Mouse (Mus musculus): ENCODE measurements around the gene B2m. TPM values are rescaled to one million over a fixed set of nuclear protein-coding genes. Genes with fewer than 3 reads are reported as not detected.

Gene B2m
- polyA plus RNA-seq, 1 experiment from 2014 or later: 1,317 TPM

- Histone ChIP-seq H3K4me3 (ENCODE audit: low read depth, low read length) (no peak overlapping the region), H3K4me2 (ENCODE audit: low read depth, low read length) (no peak overlapping the region), H3K27me3 (ENCODE audit: insufficient read depth, low read length) (no peaks in the 10 kb centered on the region), H3K9ac (replicated peaks) (no peak overlapping the region), H3K4me1 (ENCODE audit: insufficient read depth) (peaks cover 12% of the 10 kb centered on the region), H3K36me3 (replicated peaks; ENCODE audit: insufficient read depth, low read length) (0 out of 2 replicates have a peak, but pooled peaks cover 3% of the 10 kb centered on the region), H3K9me3 (ENCODE audit: low read length) (no peaks in the 10 kb centered on the region), H3K27ac (ENCODE audit: low read depth) (no peak overlapping the region)
- TF ChIP-seq EP300 (IDR thresholded peaks at IDR 0.05; ENCODE audit: low read depth) (no peak), CTCF (IDR thresholded peaks at IDR 0.05; ENCODE audit: low read depth) (no peak)
- DNase-seq (no peak), ATAC-seq (no peak)
- 80% methylated on average over 6 of the region's 6 CpGs for WGBS (ENCODE audit: insufficient replicate concordance)
Observed at GRCm38 (mm10) chr2:122159667-122160066, 12.2 kb downstream of the B2m start.

- TF ChIP-seq CTCF (IDR thresholded peaks at IDR 0.05; ENCODE audit: low read depth): peak; percentile 94
- TF ChIP-seq EP300 (IDR thresholded peaks at IDR 0.05; ENCODE audit: low read depth): 0 out of 2 replicates have a peak, but pooled peaks have one; percentile 22
Observed at GRCm38 (mm10) chr2:122160680-122161079, 13.2 kb downstream of the B2m start, which contains the start of gene Trim69. Gene Trim69, plus strand, starts transcription at chr2:122160700.

GRCm38 (mm10) chr2:122161542-122161941, 14.1 kb downstream of the B2m start:
- Histone ChIP-seq H3K4me1 (ENCODE audit: insufficient read depth) (0 out of 2 replicates have a peak, but pooled peaks cover 2% of the 10 kb centered on the region), H3K27ac (ENCODE audit: low read depth) (no peak overlapping the region), H3K36me3 (replicated peaks; ENCODE audit: insufficient read depth, low read length) (no peaks in the 10 kb centered on the region), H3K9ac (replicated peaks) (no peak overlapping the region), H3K4me2 (ENCODE audit: low read depth, low read length) (no peak overlapping the region), H3K9me3 (ENCODE audit: low read length) (no peaks in the 10 kb centered on the region), H3K27me3 (ENCODE audit: insufficient read depth, low read length) (no peaks in the 10 kb centered on the region), H3K4me3 (ENCODE audit: low read depth, low read length) (no peak overlapping the region)
- 42% methylated on average over 4 of the region's 4 CpGs for WGBS (ENCODE audit: insufficient replicate concordance)
- DNase-seq (no peak), ATAC-seq (no peak)
- TF ChIP-seq CTCF (IDR thresholded peaks at IDR 0.05; ENCODE audit: low read depth): no peak
- TF ChIP-seq EP300 (IDR thresholded peaks at IDR 0.05; ENCODE audit: low read depth): no peak

More at GRCm38 (mm10) chr2:122160680-122161079, 13.2 kb downstream of the B2m start, which contains the start of gene Trim69:
- DNase-seq: peak; percentile 87
- Histone ChIP-seq H3K27me3 (ENCODE audit: insufficient read depth, low read length) (no peaks in the 10 kb centered on the region), H3K27ac (ENCODE audit: low read depth) (no peak within 1 kb of the TSS), H3K4me2 (ENCODE audit: low read depth, low read length) (no peak within 1 kb of the TSS), H3K36me3 (replicated peaks; ENCODE audit: insufficient read depth, low read length) (no peaks in the 10 kb centered on the region), H3K4me1 (ENCODE audit: insufficient read depth) (peaks cover 4% of the 10 kb centered on the region; the same call in 1 of the 2 replicates), H3K4me3 (ENCODE audit: low read depth, low read length) (no peak within 1 kb of the TSS), H3K9me3 (ENCODE audit: low read length) (no peaks in the 10 kb centered on the region), H3K9ac (replicated peaks) (no peak within 1 kb of the TSS)
- ATAC-seq: peak; percentile 44
- 33% methylated on average over 2 of the region's 2 CpGs for WGBS (ENCODE audit: insufficient replicate concordance)

- no peak for ATAC-seq
- 60% methylated on average over 2 of the region's 2 CpGs for WGBS (ENCODE audit: insufficient replicate concordance)
- no peak overlapping the region for H3K4me3 ChIP-seq (ENCODE audit: low read depth, low read length)
Observed at GRCm38 (mm10) chr2:122162529-122162928, 15.0 kb downstream of the B2m start.

GRCm38 (mm10) chr2:122163430-122164195, 16.1 kb downstream of the B2m start:
- H3K9ac ChIP-seq (replicated peaks): no peak overlapping the region
- TF ChIP-seq CTCF (IDR thresholded peaks at IDR 0.05; ENCODE audit: low read depth): no peak
- TF ChIP-seq EP300 (IDR thresholded peaks at IDR 0.05; ENCODE audit: low read depth): no peak
- H3K27me3 ChIP-seq (ENCODE audit: insufficient read depth, low read length): no peaks in the 10 kb centered on the region
- 60% methylated on average over 13 of the region's 13 CpGs for WGBS (ENCODE audit: insufficient replicate concordance)
- peak overlapping the region; percentile 1; the same call in 1 of the 2 replicates for H3K4me2 ChIP-seq (ENCODE audit: low read depth, low read length)
- DNase-seq (no peak), ATAC-seq (no peak)
- no peak overlapping the region for H3K4me3 ChIP-seq (ENCODE audit: low read depth, low read length)
- H3K27ac ChIP-seq (ENCODE audit: low read depth): 0 out of 2 replicates have a peak overlapping the region, but pooled peaks have one; percentile 2
- H3K4me1 ChIP-seq (ENCODE audit: insufficient read depth): no peaks in the 10 kb centered on the region
- H3K36me3 ChIP-seq (replicated peaks; ENCODE audit: insufficient read depth, low read length): no peaks in the 10 kb centered on the region
- no peaks in the 10 kb centered on the region for H3K9me3 ChIP-seq (ENCODE audit: low read length)

More at GRCm38 (mm10) chr2:122162529-122162928, 15.0 kb downstream of the B2m start:
- Histone ChIP-seq H3K9me3 (ENCODE audit: low read length) (no peaks in the 10 kb centered on the region), H3K4me2 (ENCODE audit: low read depth, low read length) (no peak overlapping the region), H3K27me3 (ENCODE audit: insufficient read depth, low read length) (no peaks in the 10 kb centered on the region), H3K9ac (replicated peaks) (no peak overlapping the region), H3K27ac (ENCODE audit: low read depth) (no peak overlapping the region), H3K36me3 (replicated peaks; ENCODE audit: insufficient read depth, low read length) (no peaks in the 10 kb centered on the region), H3K4me1 (ENCODE audit: insufficient read depth) (0 out of 2 replicates have a peak, but pooled peaks cover 1% of the 10 kb centered on the region)
- no peak for DNase-seq
- TF ChIP-seq EP300 (IDR thresholded peaks at IDR 0.05; ENCODE audit: low read depth) (no peak), CTCF (IDR thresholded peaks at IDR 0.05; ENCODE audit: low read depth) (no peak)

- Histone ChIP-seq H3K4me3 (ENCODE audit: low read depth, low read length) (no peak overlapping the region), H3K4me1 (ENCODE audit: insufficient read depth) (no peaks in the 10 kb centered on the region), H3K36me3 (replicated peaks; ENCODE audit: insufficient read depth, low read length) (no peaks in the 10 kb centered on the region), H3K27ac (ENCODE audit: low read depth) (0 out of 2 replicates have a peak overlapping the region, but pooled peaks have one; percentile 2), H3K9ac (replicated peaks) (no peak overlapping the region), H3K4me2 (ENCODE audit: low read depth, low read length) (peak overlapping the region; percentile 1; the same call in 1 of the 2 replicates), H3K27me3 (ENCODE audit: insufficient read depth, low read length) (no peaks in the 10 kb centered on the region), H3K9me3 (ENCODE audit: low read length) (no peaks in the 10 kb centered on the region)
- ATAC-seq: peak; percentile 45; the same call in 1 of the 2 replicates
- TF ChIP-seq EP300 (IDR thresholded peaks at IDR 0.05; ENCODE audit: low read depth) (no peak), CTCF (IDR thresholded peaks at IDR 0.05; ENCODE audit: low read depth) (no peak)
- 60% methylated on average over 11 of the region's 11 CpGs for WGBS (ENCODE audit: insufficient replicate concordance)
- DNase-seq: no peak
Observed at GRCm38 (mm10) chr2:122164293-122164692, 16.8 kb downstream of the B2m start.

Data from liver, postnatal 0 days (tissue).